ENCODE assay signal across 16 mouse cellular contexts in genomic region chr5:50706945-50707663, GRCm38 (mm10).
"Had no signal": no experiment of that assay in that cellular context is flagged by ENCODE, and none has a peak within 500 bp of the region (broad histone marks: within the 10 kb centered on the region; RNA-seq: fewer than 3 reads in every experiment).

No protein-coding gene starts in this region.

- H3K4me3 ChIP-seq: neural tube, embryonic 12.5 days; neural tube, embryonic 13.5 days; neural tube, embryonic 15.5 days; stomach, embryonic 15.5 days had no signal

- H3K27me3 ChIP-seq: neural tube, embryonic 12.5 days; neural tube, embryonic 13.5 days; neural tube, embryonic 15.5 days; stomach, embryonic 15.5 days had no signal

- H3K4me2 ChIP-seq: neural tube, embryonic 12.5 days; neural tube, embryonic 13.5 days; neural tube, embryonic 15.5 days; stomach, embryonic 15.5 days had no signal

- H3K9me3 ChIP-seq: neural tube, embryonic 12.5 days; neural tube, embryonic 13.5 days; neural tube, embryonic 15.5 days; stomach, embryonic 15.5 days had no signal

- H3K27ac ChIP-seq: neural tube, embryonic 12.5 days; neural tube, embryonic 13.5 days; neural tube, embryonic 15.5 days; stomach, embryonic 15.5 days; stomach, postnatal 0 days had no signal

- DNase-seq: retina, postnatal 1 day; right cerebral cortex, adult 18-20 months; right cerebral cortex, postnatal 14 days; right cerebral cortex, postnatal 25 days; right cerebral cortex, postnatal 4 days; thymus, adult 18-20 months; thymus, adult 2 months; thymus, postnatal 14 days; thymus, postnatal 25 days; thymus, postnatal 36 days; thymus, postnatal 4 days had no signal

- H3K4me1 ChIP-seq: neural tube, embryonic 12.5 days; neural tube, embryonic 13.5 days; neural tube, embryonic 15.5 days; stomach, embryonic 15.5 days had no signal

- H3K36me3 ChIP-seq: neural tube, embryonic 12.5 days; neural tube, embryonic 13.5 days; neural tube, embryonic 15.5 days; stomach, embryonic 15.5 days had no signal

- H3K9ac ChIP-seq: neural tube, embryonic 12.5 days; neural tube, embryonic 13.5 days; neural tube, embryonic 15.5 days; stomach, embryonic 15.5 days had no signal
